Comparison of ENCODE assay signal across 9 mouse cellular contexts in the genomic region with DNA sequence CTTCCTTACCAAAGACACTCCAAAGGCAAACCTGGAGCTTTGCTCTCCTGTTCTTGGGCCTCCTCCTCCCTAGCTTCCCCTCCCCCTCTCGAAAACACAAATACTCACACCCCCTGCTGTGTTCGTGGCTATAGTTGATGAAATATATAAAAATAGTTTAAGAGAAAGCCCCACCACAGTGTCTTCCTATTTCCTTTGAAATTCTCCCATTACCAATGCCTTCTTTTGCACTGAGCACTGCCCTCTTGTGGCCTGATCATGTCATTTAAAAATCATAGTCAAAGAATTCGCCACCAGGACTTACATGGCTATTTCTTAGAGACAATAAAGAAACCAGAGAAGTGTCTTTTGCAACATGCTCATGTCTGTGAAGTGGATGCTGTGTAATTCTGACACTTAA.
DNase-seq lines count a peak whose midpoint lies in the region; ATAC-seq and TF ChIP-seq lines count a peak whose summit lies in the region.
"Had no signal": no experiment of that assay in that cellular context is flagged by ENCODE, and none has a peak within 500 bp of the region (broad histone marks: within the 10 kb centered on the region; RNA-seq: fewer than 3 reads in every experiment).

No protein-coding gene starts in this region.

- H3K27ac ChIP-seq in forebrain, embryonic 15.5 days (replicated peaks) = peak overlapping the region; percentile 42
- H3K27ac ChIP-seq in forebrain, embryonic 11.5 days (ENCODE audit: low read depth, low read length) = no peak overlapping the region
- H3K27ac ChIP-seq in midbrain, postnatal 0 days (ENCODE audit: low read depth, low read length) = no peak overlapping the region
- H3K27ac ChIP-seq: limb, embryonic 13.5 days had no signal

- H3K4me1 ChIP-seq in forebrain, embryonic 15.5 days = 0 out of 2 replicates have a peak, but pooled peaks cover 3% of the 10 kb centered on the region
- H3K4me1 ChIP-seq in forebrain, embryonic 11.5 days (replicated peaks; ENCODE audit: control insufficient read depth, insufficient read depth, low read length) = 0 out of 2 replicates have a peak, but pooled peaks cover 3% of the 10 kb centered on the region
- no peaks in the 10 kb centered on the region for H3K4me1 ChIP-seq in lung, adult 2 months (ENCODE audit: control insufficient read depth, insufficient read depth, low read length)
- H3K4me1 ChIP-seq in midbrain, postnatal 0 days (ENCODE audit: insufficient read depth, low read length) = no peaks in the 10 kb centered on the region
- H3K4me1 ChIP-seq: limb, embryonic 13.5 days had no signal

- H3K27me3 ChIP-seq in forebrain, embryonic 15.5 days = no peaks in the 10 kb centered on the region
- no peaks in the 10 kb centered on the region for H3K27me3 ChIP-seq in forebrain, embryonic 11.5 days (ENCODE audit: control insufficient read depth, insufficient read depth, low read length)
- H3K27me3 ChIP-seq in midbrain, postnatal 0 days (ENCODE audit: insufficient read depth, low read length) = no peaks in the 10 kb centered on the region
- H3K27me3 ChIP-seq: limb, embryonic 13.5 days had no signal

- H3K9me3 ChIP-seq in forebrain, embryonic 15.5 days = no peaks in the 10 kb centered on the region
- H3K9me3 ChIP-seq in forebrain, embryonic 11.5 days (ENCODE audit: control insufficient read depth, low read length) = no peaks in the 10 kb centered on the region
- H3K9me3 ChIP-seq in midbrain, postnatal 0 days (ENCODE audit: low read length) = no peaks in the 10 kb centered on the region
- H3K9me3 ChIP-seq: limb, embryonic 13.5 days had no signal

- 13% methylated on average over 3 of the region's 3 CpGs for WGBS in forebrain, embryonic 15.5 days
- 33% methylated on average over 3 of the region's 3 CpGs for WGBS in forebrain, embryonic 11.5 days
- 27% methylated on average over 3 of the region's 3 CpGs for WGBS in lung, adult 2 months
- WGBS in midbrain, postnatal 0 days = 23% methylated on average over 3 of the region's 3 CpGs

- ATAC-seq in forebrain, embryonic 15.5 days (replicated peaks) = no peak
- ATAC-seq in forebrain, embryonic 11.5 days (replicated peaks; ENCODE audit: low FRiP score) = no peak
- no peak for ATAC-seq in midbrain, postnatal 0 days (ENCODE audit: low FRiP score)
- ATAC-seq in activated CD4-positive, CD25-positive, alpha-beta regulatory T cell, adult 4 months = no peak

- H3K36me3 ChIP-seq in forebrain, embryonic 15.5 days = no peaks in the 10 kb centered on the region
- no peaks in the 10 kb centered on the region for H3K36me3 ChIP-seq in forebrain, embryonic 11.5 days (ENCODE audit: control insufficient read depth, insufficient read depth, low read length)
- H3K36me3 ChIP-seq in midbrain, postnatal 0 days (ENCODE audit: insufficient read depth, low read length) = no peaks in the 10 kb centered on the region
- H3K36me3 ChIP-seq: limb, embryonic 13.5 days had no signal

- no peak overlapping the region for H3K4me2 ChIP-seq in forebrain, embryonic 15.5 days (replicated peaks)
- no peak overlapping the region for H3K4me2 ChIP-seq in forebrain, embryonic 11.5 days (ENCODE audit: low read depth, low read length, severe bottlenecking)
- no peak overlapping the region for H3K4me2 ChIP-seq in midbrain, postnatal 0 days (ENCODE audit: low read depth, low read length, poor library complexity, severe bottlenecking)
- H3K4me2 ChIP-seq: limb, embryonic 13.5 days had no signal

- 0 out of 2 replicates have a peak, but pooled peaks have one; percentile 9 for TF ChIP-seq CTCF in lung, adult 2 months (IDR thresholded peaks at IDR 0.05; ENCODE audit: insufficient read depth, low read length)
- peak; percentile 91 for TF ChIP-seq CTCF in midbrain, postnatal 0 days (IDR thresholded peaks at IDR 0.05)

- DNase-seq in forebrain, embryonic 11.5 days (ENCODE audit: low spot score) = no peak
- no peak for DNase-seq in lung, adult 2 months
- DNase-seq in lung, postnatal 25 days (ENCODE audit: low spot score) = no peak
- DNase-seq in cerebellum, adult 9-11 months = peak; percentile 62
- DNase-seq in kidney, postnatal 4 days = peak; percentile 47
- peak; percentile 82 for DNase-seq in midbrain, postnatal 0 days (ENCODE audit: low spot score)

- H3K9ac ChIP-seq in forebrain, embryonic 15.5 days (replicated peaks) = no peak overlapping the region
- H3K9ac ChIP-seq in forebrain, embryonic 11.5 days (ENCODE audit: low read length) = no peak overlapping the region
- 0 out of 2 replicates have a peak overlapping the region, but pooled peaks have one; percentile 10 for H3K9ac ChIP-seq in midbrain, postnatal 0 days (replicated peaks; ENCODE audit: low read length, poor library complexity, severe bottlenecking)
- H3K9ac ChIP-seq: limb, embryonic 13.5 days had no signal

- no peak overlapping the region for H3K4me3 ChIP-seq in forebrain, embryonic 15.5 days
- no peak overlapping the region for H3K4me3 ChIP-seq in forebrain, embryonic 11.5 days (ENCODE audit: low read depth, low read length)
- no peak overlapping the region for H3K4me3 ChIP-seq in lung, adult 2 months (replicated peaks; ENCODE audit: extremely low read depth, low read depth, low read length)
- no peak overlapping the region for H3K4me3 ChIP-seq in midbrain, postnatal 0 days (ENCODE audit: low read depth, low read length)
- H3K4me3 ChIP-seq: limb, embryonic 13.5 days had no signal

- TF ChIP-seq POLR2A in lung, adult 2 months (IDR thresholded peaks at IDR 0.05; ENCODE audit: borderline replicate concordance, extremely low read depth, low read depth, low read length) = no peak

Comparison
In these comparisons a context has a peak if more than half of its experiments do, and no peak if none do; other contexts are left out.
1. DNase-seq: peak in cerebellum, adult 9-11 months (single experiment), kidney, postnatal 4 days (2 of 2) and midbrain, postnatal 0 days (single experiment); none in forebrain, embryonic 11.5 days (single experiment), lung, adult 2 months (single experiment) and lung, postnatal 25 days (single experiment).